Mouse (Mus musculus): Measurements from ENCODE around the gene Nucb1. TPM values are rescaled to one million over a fixed set of nuclear protein-coding genes. Genes with fewer than 3 reads are reported as not detected.
"Not testable (repeated sequence)": the region's sequence is repeated elsewhere in the genome, so short reads cannot be mapped to it uniquely, and the experiment has no call there.

Nucb1 gene
- total RNA-seq, 2 experiments from 2014 or later: 126 to 129 TPM

- DNase-seq (ENCODE audit: low spot score): no peak
- intact Hi-C loops (cut with DNase I): no loop called here
Observed at GRCm38 (mm10) chr7:45492225-45492844, 17.9 kb downstream of the Nucb1 start.

GRCm38 (mm10) chr7:45491264-45491663 lies 18.9 kb downstream of the Nucb1 start:
- intact Hi-C loops (cut with DNase I): no loop called here

GRCm38 (mm10) chr7:45490822-45491221 lies 19.4 kb downstream of the Nucb1 start:
- no peak for DNase-seq (ENCODE audit: low spot score)
- intact Hi-C loops (cut with DNase I): no loop called here

More at GRCm38 (mm10) chr7:45491264-45491663, 18.9 kb downstream of the Nucb1 start:
- DNase-seq (ENCODE audit: low spot score): no peak

GRCm38 (mm10) chr7:45489578-45489977 lies 20.6 kb downstream of the Nucb1 start:
- no peak for DNase-seq (ENCODE audit: low spot score)
- intact Hi-C loops (cut with DNase I): no loop called here

- DNase-seq (ENCODE audit: low spot score): peak; percentile 50
- intact Hi-C loops (cut with DNase I): no loop called here
Observed at GRCm38 (mm10) chr7:45488293-45489204, 21.7 kb downstream of the Nucb1 start, which contains the start of gene Dhdh. Gene Dhdh, minus strand, starts transcription at chr7:45488805.

- no peak for DNase-seq (ENCODE audit: low spot score)
- intact Hi-C loops (cut with DNase I): no loop called here
Observed at GRCm38 (mm10) chr7:45487861-45488292, 22.3 kb downstream of the Nucb1 start.

GRCm38 (mm10) chr7:45486761-45487415 lies 23.3 kb downstream of the Nucb1 start, which contains the start of gene Gm45808:
Gene Gm45808, minus strand, starts transcription at chr7:45486811.
- intact Hi-C loops (cut with DNase I): no loop called here
- no peak for DNase-seq (ENCODE audit: low spot score)

GRCm38 (mm10) chr7:45486158-45486557 lies 24.0 kb downstream of the Nucb1 start:
- no peak for DNase-seq (ENCODE audit: low spot score)
- intact Hi-C loops (cut with DNase I): no loop called here

GRCm38 (mm10) chr7:45484985-45485384 lies 25.2 kb downstream of the Nucb1 start:
- DNase-seq (ENCODE audit: low spot score); intact Hi-C loops (cut with DNase I): not testable (repeated sequence)

- no peak for DNase-seq (ENCODE audit: low spot score)
- intact Hi-C loops (cut with DNase I): no loop called here
Observed at GRCm38 (mm10) chr7:45482166-45482565, 28.0 kb downstream of the Nucb1 start.

GRCm38 (mm10) chr7:45481374-45481927 lies 28.8 kb downstream of the Nucb1 start, which contains the start of gene Tulp2:
Gene Tulp2, plus strand, starts transcription at chr7:45481877.
- intact Hi-C loops (cut with DNase I): no loop called here
- no peak for DNase-seq (ENCODE audit: low spot score)

GRCm38 (mm10) chr7:45480310-45480709 lies 29.9 kb downstream of the Nucb1 start:
- intact Hi-C loops (cut with DNase I); DNase-seq (ENCODE audit: low spot score): not testable (repeated sequence)

GRCm38 (mm10) chr7:45478774-45479173 lies 31.4 kb downstream of the Nucb1 start:
- intact Hi-C loops (cut with DNase I): loop anchor here (2.0 to 10.0 kb wide), 2 partner anchors 38 to 206 kb away; partner anchors contain the start of gene Ntn5
- no peak for DNase-seq (ENCODE audit: low spot score)

GRCm38 (mm10) chr7:45477003-45477402 lies 33.2 kb downstream of the Nucb1 start:
- intact Hi-C loops (cut with DNase I): loop anchor here (2.0 to 10.0 kb wide), 2 partner anchors 46 to 208 kb away; partner anchors contain the start of gene Ntn5
- no peak for DNase-seq (ENCODE audit: low spot score)

GRCm38 (mm10) chr7:45476453-45476852 lies 33.8 kb downstream of the Nucb1 start:
- DNase-seq (ENCODE audit: low spot score): no peak
- intact Hi-C loops (cut with DNase I): loop anchor here (2.0 to 10.0 kb wide), 2 partner anchors 46 to 208 kb away; partner anchors contain the start of gene Ntn5

- no peak for DNase-seq (ENCODE audit: low spot score)
- intact Hi-C loops (cut with DNase I): loop anchor here (10.0 kb wide), 1 partner anchor 209 kb away; the partner anchor contains the start of gene Ntn5
Observed at GRCm38 (mm10) chr7:45475291-45475969, 34.8 kb downstream of the Nucb1 start.

GRCm38 (mm10) chr7:45470869-45471268 lies 39.3 kb downstream of the Nucb1 start:
- intact Hi-C loops (cut with DNase I): loop anchor here (2.0 to 10.0 kb wide), 2 partner anchors 90 to 214 kb away; partner anchors contain the start of gene Ntn5
- DNase-seq (ENCODE audit: low spot score): no peak

- no peak for DNase-seq (ENCODE audit: low spot score)
- intact Hi-C loops (cut with DNase I): no loop called here
Observed at GRCm38 (mm10) chr7:45467090-45467670, 43.0 kb downstream of the Nucb1 start.

Measured in heart, postnatal 25 days (tissue).